Mouse (Mus musculus) small intestine, adult 2 months (tissue): ENCODE measurements around the gene Trappc2l. TPM values are rescaled to one million over a fixed set of nuclear protein-coding genes. Genes with fewer than 3 reads are reported as not detected.
"Not testable (repeated sequence)": the region's sequence is repeated elsewhere in the genome, so short reads cannot be mapped to it uniquely, and the experiment has no call there.

Experiments
- H3K27ac ChIP-seq: fragments of 200-500 bp; 2 replicates; pipeline ENCODE4 v1.5.1; 2012; ENCODE audit warnings: low read depth, low read length, control low read depth, inconsistent platforms; ENCODE audit not compliant: insufficient read depth
- H3K27me3 ChIP-seq: fragments of 200-500 bp; 2 replicates; pipeline ENCODE4 v1.6.1; 2012; ENCODE audit warnings: mild to moderate bottlenecking, moderate library complexity, low read length, inconsistent platforms; ENCODE audit not compliant: control insufficient read depth, insufficient read depth
- H3K36me3 ChIP-seq: fragments of 200-500 bp; 2 replicates; pipeline ENCODE4 v1.6.1; 2012; ENCODE audit warnings: mild to moderate bottlenecking, low read length, control low read depth, inconsistent platforms; ENCODE audit not compliant: control insufficient read depth, insufficient read depth
- H3K4me1 ChIP-seq: fragments of 200-500 bp; 2 replicates; pipeline ENCODE4 v1.6.1; 2012; ENCODE audit warnings: low read length, inconsistent platforms, mixed read lengths; ENCODE audit not compliant: control insufficient read depth, insufficient read depth, insufficient read length
- H3K4me3 ChIP-seq: fragments of 200-500 bp; 2 replicates; pipeline ENCODE4 v1.5.1; 2012; ENCODE audit warnings: low read depth, mild to moderate bottlenecking, control low read depth, inconsistent platforms, low read length, moderate library complexity
- CTCF ChIP-seq: fragments of 200-500 bp; IDR thresholded peaks from 2 replicates; pipeline ENCODE4 v1.5.1; 2012; ENCODE audit warnings: low read depth, mild to moderate bottlenecking, control low read depth, inconsistent platforms, low read length, moderate library complexity, mixed read lengths; ENCODE audit not compliant: insufficient replicate concordance, insufficient read length; ENCODE audit errors: extremely low read depth
- POLR2A ChIP-seq: fragments of 200-500 bp; IDR thresholded peaks from 2 replicates; pipeline ENCODE4 v1.6.1; 2012; ENCODE audit warnings: low read depth, mild to moderate bottlenecking, control low read depth, inconsistent platforms, low read length, moderate library complexity
- WGBS: fragments of 180-500 bp; shearing (Covaris S2); methylation state at CpG from one replicate; pipeline ENCODE4 v1.1.7; 2018; 5-methylcytosine and 5-hydroxymethylcytosine counted together
- polyA plus RNA-seq: library from polyadenylated mRNA; depleted of rRNA; stranded (reverse); fragments of >200 nt; gene quantifications from 2 replicates; pipeline ENCODE4 v1.2.3, GENCODE M21; 2012

The Trappc2l gene
- polyA plus RNA-seq, 1 experiment: 161 TPM

DNA sequence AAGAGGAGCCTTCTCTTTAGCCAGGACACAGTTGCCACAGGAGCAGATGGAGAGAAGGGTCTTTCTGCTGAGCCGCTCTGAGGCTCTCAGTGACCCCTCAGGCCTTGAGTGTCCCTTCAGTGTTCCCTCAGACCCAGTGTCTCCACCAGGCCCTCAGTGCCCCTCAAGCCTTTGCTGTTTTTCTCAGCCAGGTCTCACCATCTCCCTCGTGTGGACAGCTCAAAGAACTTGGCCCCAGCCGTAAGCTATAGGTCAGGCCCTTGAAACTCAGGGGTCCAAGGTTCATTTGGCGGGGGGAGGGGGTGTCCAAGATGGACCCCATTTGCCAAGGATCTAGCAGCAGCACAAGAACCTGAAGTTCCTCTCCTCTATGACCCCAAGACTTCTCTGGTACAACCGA, 13.2 kb downstream of the Trappc2l start:
- TF ChIP-seq POLR2A: no peak
- TF ChIP-seq CTCF: no peak
- Histone ChIP-seq H3K4me3 (no peak overlapping the region), H3K27me3 (no peaks in the 10 kb centered on the region), H3K27ac (no peak overlapping the region), H3K36me3 (no peaks in the 10 kb centered on the region), H3K4me1 (no peaks in the 10 kb centered on the region)
- WGBS: 75% methylated on average over 5 of the region's 5 CpGs

GRCm38 (mm10) chr8:122625811-122626210, 14.4 kb downstream of the Trappc2l start:
- no peaks in the 10 kb centered on the region for H3K27me3 ChIP-seq
- WGBS: 42% methylated on average over 9 of the region's 9 CpGs
- no peaks in the 10 kb centered on the region for H3K4me1 ChIP-seq
- no peak overlapping the region for H3K27ac ChIP-seq
- no peaks in the 10 kb centered on the region for H3K36me3 ChIP-seq
- TF ChIP-seq CTCF (no peak), POLR2A (no peak)
- H3K4me3 ChIP-seq: no peak overlapping the region

DNA sequence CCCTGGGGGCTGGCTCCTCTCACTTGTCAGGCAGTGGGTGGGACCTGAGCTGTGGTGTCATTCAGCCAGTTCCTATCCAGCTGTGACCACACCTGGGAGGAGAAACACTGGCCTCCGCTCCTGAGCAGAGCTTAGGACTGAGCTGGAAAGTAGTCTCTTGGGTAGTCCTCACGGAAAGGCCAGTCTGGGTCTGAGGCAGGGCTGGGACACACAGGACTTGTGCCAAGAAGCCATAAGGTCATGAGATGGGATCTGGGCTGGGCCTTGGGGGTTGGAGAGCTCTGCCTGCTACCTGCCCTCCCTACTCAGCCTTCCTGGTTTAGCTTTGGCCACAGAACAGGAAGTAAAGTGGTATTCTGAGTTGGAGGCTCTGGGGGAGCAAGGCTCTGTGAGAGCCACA, 15.5 kb downstream of the Trappc2l start:
- Histone ChIP-seq H3K27me3 (no peaks in the 10 kb centered on the region), H3K36me3 (no peaks in the 10 kb centered on the region), H3K4me3 (no peak overlapping the region), H3K4me1 (no peaks in the 10 kb centered on the region), H3K27ac (no peak overlapping the region)
- WGBS: 81% methylated on average over 2 of the region's 2 CpGs
- no peak for TF ChIP-seq POLR2A
- TF ChIP-seq CTCF: no peak

GRCm38 (mm10) chr8:122629388-122629787, 17.9 kb downstream of the Trappc2l start:
- TF ChIP-seq POLR2A: no peak
- TF ChIP-seq CTCF: no peak
- Histone ChIP-seq H3K27me3 (no peaks in the 10 kb centered on the region), H3K36me3 (no peaks in the 10 kb centered on the region), H3K4me1 (no peaks in the 10 kb centered on the region), H3K4me3 (no peak overlapping the region), H3K27ac (no peak overlapping the region)
- WGBS: 68% methylated on average over 10 of the region's 10 CpGs

DNA sequence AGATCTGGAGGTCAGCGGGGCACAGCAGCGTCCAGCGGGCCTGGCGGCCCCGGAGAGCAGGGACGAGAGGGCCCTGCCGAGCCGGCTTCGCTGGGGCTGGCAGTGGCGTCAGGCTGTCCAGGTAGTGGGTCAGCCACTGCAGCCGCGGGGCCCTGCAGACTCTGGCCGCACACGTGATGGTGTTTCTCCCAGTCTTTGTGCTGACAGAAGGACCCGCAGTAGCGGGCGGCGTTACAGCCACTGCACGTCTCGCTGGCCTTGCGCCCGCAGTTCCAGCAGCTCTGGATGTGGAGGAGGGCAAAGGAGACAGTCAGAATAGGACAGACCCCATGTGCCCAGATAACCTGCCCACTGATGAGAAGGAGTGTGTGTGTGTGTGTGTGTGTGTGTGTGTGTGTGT, 19.3 kb downstream of the Trappc2l start:
- WGBS: 57% methylated on average over 22 of the region's 22 CpGs
- TF ChIP-seq POLR2A: no peak
- TF ChIP-seq CTCF: no peak
- H3K27ac ChIP-seq: no peak overlapping the region
- peaks cover 9% of the 10 kb centered on the region for H3K4me1 ChIP-seq
- no peaks in the 10 kb centered on the region for H3K36me3 ChIP-seq
- no peaks in the 10 kb centered on the region for H3K27me3 ChIP-seq
- no peak overlapping the region for H3K4me3 ChIP-seq

DNA sequence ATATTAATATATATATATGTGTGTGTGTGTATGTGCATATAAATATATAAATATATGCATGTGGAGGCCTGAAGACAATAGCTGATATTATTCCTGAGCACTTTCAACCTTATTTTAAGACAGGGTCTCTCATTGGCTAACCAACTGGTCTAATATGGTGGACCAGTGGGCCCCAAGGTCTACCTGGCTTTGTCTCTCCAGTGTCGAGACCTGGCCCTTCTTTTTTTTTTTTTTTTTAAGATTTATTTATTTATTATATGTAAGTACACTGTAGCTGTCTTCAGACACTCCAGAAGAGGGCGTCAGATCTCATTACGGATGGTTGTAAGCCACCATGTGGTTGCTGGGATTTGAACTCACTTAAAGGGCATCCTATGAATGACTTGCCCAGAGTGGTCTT, 20.7 kb downstream of the Trappc2l start:
- H3K4me1 ChIP-seq: peaks cover 19% of the 10 kb centered on the region
- H3K36me3 ChIP-seq, H3K4me3 ChIP-seq, H3K27ac ChIP-seq, H3K27me3 ChIP-seq: not testable (repeated sequence)
- WGBS: 69% methylated on average over 3 of the region's 3 CpGs

GRCm38 (mm10) chr8:122633205-122633604, 21.8 kb downstream of the Trappc2l start:
- Histone ChIP-seq H3K27ac (no peak overlapping the region), H3K36me3 (no peaks in the 10 kb centered on the region), H3K4me3 (no peak overlapping the region), H3K4me1 (peaks cover 19% of the 10 kb centered on the region), H3K27me3 (no peaks in the 10 kb centered on the region)
- TF ChIP-seq POLR2A (no peak), CTCF (no peak)
- WGBS: 96% methylated on average over 14 of the region's 14 CpGs

GRCm38 (mm10) chr8:122635878-122636802, 24.7 kb downstream of the Trappc2l start:
- H3K36me3 ChIP-seq: no peaks in the 10 kb centered on the region
- 0 out of 2 replicates have a peak overlapping the region, but pooled peaks have one; percentile 11 for H3K27ac ChIP-seq
- WGBS: 24% methylated on average over 14 of the region's 14 CpGs

More at GRCm38 (mm10) chr8:122635878-122636802, 24.7 kb downstream of the Trappc2l start:
- no peaks in the 10 kb centered on the region for H3K27me3 ChIP-seq
- peaks cover 22% of the 10 kb centered on the region for H3K4me1 ChIP-seq
- TF ChIP-seq POLR2A (no peak), CTCF (no peak)
- H3K4me3 ChIP-seq: no peak overlapping the region
